Mouse (Mus musculus) small intestine, adult 2 months (tissue): ENCODE data around the gene Cox11.

Experiments
- CTCF ChIP-seq: fragments of 200-500 bp; IDR thresholded peaks from 2 replicates; pipeline ENCODE4 v1.5.1; 2012; ENCODE audit warnings: low read depth, mild to moderate bottlenecking, control low read depth, inconsistent platforms, low read length, moderate library complexity, mixed read lengths; ENCODE audit not compliant: insufficient replicate concordance, insufficient read length; ENCODE audit errors: extremely low read depth
- POLR2A ChIP-seq: fragments of 200-500 bp; IDR thresholded peaks from 2 replicates; pipeline ENCODE4 v1.6.1; 2012; ENCODE audit warnings: low read depth, mild to moderate bottlenecking, control low read depth, inconsistent platforms, low read length, moderate library complexity

GRCm38 (mm10) chr11:90666144-90666757 lies 28.3 kb downstream of the Cox11 start:
- no peak for TF ChIP-seq POLR2A
- no peak for TF ChIP-seq CTCF
